Mouse (Mus musculus): ENCODE results near the gene Wt1.

GRCm38 (mm10) chr2:105188182-105188581 lies 61.9 kb downstream of the Wt1 start:
- TF ChIP-seq POLR2A (IDR thresholded peaks at IDR 0.05; ENCODE audit: low read depth, low read length) (no peak), CTCF (IDR thresholded peaks at IDR 0.05; ENCODE audit: extremely low read depth, insufficient read depth, insufficient read length, insufficient replicate concordance) (no peak)
